Mouse (Mus musculus) stomach, embryonic 14.5 days (tissue): ENCODE measurements around the gene Kcnq1. TPM values are rescaled to one million over a fixed set of nuclear protein-coding genes. Genes with fewer than 3 reads are reported as not detected.

Source experiments
- ATAC-seq: fragments of 200-750 bp; cut with Nextera tagmentation; 2 replicates; pipeline ENCODE4 v1.8.0; 2017; ENCODE audit warnings: low read depth, moderate TSS enrichment; ENCODE audit not compliant: insufficient number of reproducible peaks, insufficient read depth, low FRiP score
- H3K27ac ChIP-seq: fragments of 300-500 bp; sonication (generic); 2 replicates; pipeline ENCODE4 v1.5.1; 2014; ENCODE audit warnings: mild to moderate bottlenecking, low read length, moderate library complexity, mixed read lengths
- H3K27me3 ChIP-seq: fragments of 300-500 bp; sonication (generic); 2 replicates; pipeline ENCODE4 v1.6.1; 2014; ENCODE audit warnings: low read length, control low read depth, mixed read lengths; ENCODE audit not compliant: control insufficient read depth, insufficient read depth
- H3K36me3 ChIP-seq: fragments of 300-500 bp; sonication (generic); 2 replicates; pipeline ENCODE4 v1.6.1; 2014; ENCODE audit warnings: mild to moderate bottlenecking, control low read depth, low read length, moderate library complexity, mixed read lengths; ENCODE audit not compliant: control insufficient read depth, insufficient read depth
- H3K4me1 ChIP-seq: fragments of 300-500 bp; sonication (generic); 2 replicates; pipeline ENCODE4 v1.6.1; 2014; ENCODE audit warnings: low read length, control low read depth, mixed read lengths; ENCODE audit not compliant: control insufficient read depth, insufficient read depth
- H3K4me2 ChIP-seq: fragments of 300-500 bp; sonication (generic); replicated peaks from 2 replicates; pipeline ENCODE4 v1.6.1; 2014; ENCODE audit warnings: low read depth, low read length, control low read depth
- H3K4me3 ChIP-seq: fragments of 300-500 bp; sonication (generic); 2 replicates; pipeline ENCODE4 v1.5.1; 2014; ENCODE audit warnings: low read depth, low read length, control low read depth
- H3K9ac ChIP-seq: fragments of 300-500 bp; sonication (generic); replicated peaks from 2 replicates; pipeline ENCODE4 v1.6.1; 2014; ENCODE audit warnings: low read depth, mild to moderate bottlenecking, control low read depth, low read length, moderate library complexity, mixed read lengths
- H3K9me3 ChIP-seq: fragments of 300-500 bp; sonication (generic); 2 replicates; pipeline ENCODE4 v1.6.1; 2016; ENCODE audit warnings: low read depth, low read length, control low read depth; ENCODE audit not compliant: control insufficient read depth
- WGBS: fragments of 180-500 bp; shearing (Covaris S2); extraction: QIAGEN DNeasy Blood & Tissue Kit; methylation state at CpG from one replicate; pipeline ENCODE4 v1.1.7; 2014; 5-methylcytosine and 5-hydroxymethylcytosine counted together
- polyA plus RNA-seq: library from polyadenylated mRNA; unstranded; fragments of >200 nt; fragmentation: Nextera tagmentation; extraction: Ambion mirVana; gene quantifications from 2 replicates; pipeline ENCODE4 v1.2.1, GENCODE M21; 2014

Kcnq1 gene
- polyA plus RNA-seq, 1 experiment from 2014 or later = 4.2 TPM

GRCm38 (mm10) chr7:143371336-143371735 is 265.2 kb downstream of the Kcnq1 start:
- Histone ChIP-seq H3K9ac (no peak overlapping the region), H3K4me1 (peaks cover 13% of the 10 kb centered on the region; the same call in 1 of the 2 replicates), H3K4me3 (no peak overlapping the region), H3K27ac (no peak overlapping the region), H3K36me3 (no peaks in the 10 kb centered on the region), H3K27me3 (no peaks in the 10 kb centered on the region), H3K4me2 (no peak overlapping the region), H3K9me3 (no peaks in the 10 kb centered on the region)
- WGBS = 33% methylated on average over 2 of the region's 2 CpGs
- no peak for ATAC-seq

GRCm38 (mm10) chr7:143373265-143373664 is 267.1 kb downstream of the Kcnq1 start:
- Histone ChIP-seq H3K27me3 (no peaks in the 10 kb centered on the region), H3K27ac (no peak overlapping the region), H3K9ac (no peak overlapping the region), H3K36me3 (no peaks in the 10 kb centered on the region), H3K4me2 (no peak overlapping the region), H3K4me1 (peaks cover 8% of the 10 kb centered on the region; the same call in 1 of the 2 replicates), H3K4me3 (no peak overlapping the region), H3K9me3 (no peaks in the 10 kb centered on the region)
- 82% methylated on average over 3 of the region's 3 CpGs for WGBS
- ATAC-seq = no peak

- no peaks in the 10 kb centered on the region for H3K9me3 ChIP-seq
- no peak overlapping the region for H3K27ac ChIP-seq
- H3K27me3 ChIP-seq = no peaks in the 10 kb centered on the region
- ATAC-seq = no peak
- no peak overlapping the region for H3K4me2 ChIP-seq
- WGBS = 70% methylated on average over 16 of the region's 16 CpGs
- H3K36me3 ChIP-seq = no peaks in the 10 kb centered on the region
- no peak overlapping the region for H3K9ac ChIP-seq
- H3K4me3 ChIP-seq = no peak overlapping the region
- H3K4me1 ChIP-seq = peaks cover 8% of the 10 kb centered on the region; the same call in 1 of the 2 replicates
These were observed 269.8 kb downstream of the Kcnq1 start for GRCm38 (mm10) chr7:143375945-143376344.

- WGBS = 73% methylated on average over 20 of the region's 20 CpGs
- ATAC-seq = no peak
These were observed 274.4 kb downstream of the Kcnq1 start for GRCm38 (mm10) chr7:143380466-143381073.

GRCm38 (mm10) chr7:143386632-143387031 is 280.5 kb downstream of the Kcnq1 start:
- H3K27ac ChIP-seq = no peak overlapping the region
- H3K9ac ChIP-seq = no peak overlapping the region; the same call in 1 of the 2 replicates
- H3K4me1 ChIP-seq = peaks cover 23% of the 10 kb centered on the region
- no peak for ATAC-seq
- no peaks in the 10 kb centered on the region for H3K27me3 ChIP-seq
- H3K4me3 ChIP-seq = no peak overlapping the region
- no peaks in the 10 kb centered on the region for H3K9me3 ChIP-seq
- H3K4me2 ChIP-seq = no peak overlapping the region
- H3K36me3 ChIP-seq = no peaks in the 10 kb centered on the region
- 32% methylated on average over 1 of the region's 1 CpGs for WGBS

More at GRCm38 (mm10) chr7:143380466-143381073, 274.4 kb downstream of the Kcnq1 start:
- H3K4me1 ChIP-seq = no peaks in the 10 kb centered on the region
- H3K4me2 ChIP-seq = no peak overlapping the region
- H3K36me3 ChIP-seq = no peaks in the 10 kb centered on the region
- H3K27ac ChIP-seq = no peak overlapping the region
- H3K9me3 ChIP-seq = no peaks in the 10 kb centered on the region
- no peaks in the 10 kb centered on the region for H3K27me3 ChIP-seq
- no peak overlapping the region for H3K4me3 ChIP-seq
- H3K9ac ChIP-seq = no peak overlapping the region

- Histone ChIP-seq H3K27ac (peak overlapping the region; percentile 93), H3K27me3 (no peaks in the 10 kb centered on the region), H3K36me3 (no peaks in the 10 kb centered on the region), H3K4me3 (no peak overlapping the region), H3K9me3 (no peaks in the 10 kb centered on the region), H3K4me2 (no peak overlapping the region), H3K9ac (no peak overlapping the region), H3K4me1 (peaks cover 23% of the 10 kb centered on the region)
- ATAC-seq = peak; percentile 87
- 26% methylated on average over 27 of the region's 27 CpGs for WGBS
These were observed 282.9 kb downstream of the Kcnq1 start for GRCm38 (mm10) chr7:143388783-143389695.

GRCm38 (mm10) chr7:143389860-143390259 is 283.7 kb downstream of the Kcnq1 start:
- H3K9ac ChIP-seq = no peak overlapping the region
- 57% methylated on average over 2 of the region's 2 CpGs for WGBS
- H3K9me3 ChIP-seq = no peaks in the 10 kb centered on the region
- 0 out of 2 replicates have a peak overlapping the region, but pooled peaks have one; percentile 18 for H3K4me2 ChIP-seq
- H3K36me3 ChIP-seq = no peaks in the 10 kb centered on the region
- no peak overlapping the region for H3K4me3 ChIP-seq
- H3K27me3 ChIP-seq = no peaks in the 10 kb centered on the region
- H3K4me1 ChIP-seq = peaks cover 24% of the 10 kb centered on the region
- peak; percentile 12; the same call in 1 of the 2 replicates for ATAC-seq
- H3K27ac ChIP-seq = peak overlapping the region; percentile 93

GRCm38 (mm10) chr7:143390277-143390948 is 284.3 kb downstream of the Kcnq1 start:
- peaks cover 29% of the 10 kb centered on the region for H3K4me1 ChIP-seq
- no peaks in the 10 kb centered on the region for H3K27me3 ChIP-seq
- no peak overlapping the region for H3K4me2 ChIP-seq
- no peak overlapping the region for H3K4me3 ChIP-seq
- H3K9me3 ChIP-seq = no peaks in the 10 kb centered on the region
- H3K9ac ChIP-seq = no peak overlapping the region
- H3K27ac ChIP-seq = peak overlapping the region; percentile 93
- ATAC-seq = no peak
- H3K36me3 ChIP-seq = no peaks in the 10 kb centered on the region
- whole genome bisulfite sequencing = 81% methylated on average over 12 of the region's 12 CpGs
